ENCODE assay signal across 7 mouse cellular contexts in the genomic region with DNA sequence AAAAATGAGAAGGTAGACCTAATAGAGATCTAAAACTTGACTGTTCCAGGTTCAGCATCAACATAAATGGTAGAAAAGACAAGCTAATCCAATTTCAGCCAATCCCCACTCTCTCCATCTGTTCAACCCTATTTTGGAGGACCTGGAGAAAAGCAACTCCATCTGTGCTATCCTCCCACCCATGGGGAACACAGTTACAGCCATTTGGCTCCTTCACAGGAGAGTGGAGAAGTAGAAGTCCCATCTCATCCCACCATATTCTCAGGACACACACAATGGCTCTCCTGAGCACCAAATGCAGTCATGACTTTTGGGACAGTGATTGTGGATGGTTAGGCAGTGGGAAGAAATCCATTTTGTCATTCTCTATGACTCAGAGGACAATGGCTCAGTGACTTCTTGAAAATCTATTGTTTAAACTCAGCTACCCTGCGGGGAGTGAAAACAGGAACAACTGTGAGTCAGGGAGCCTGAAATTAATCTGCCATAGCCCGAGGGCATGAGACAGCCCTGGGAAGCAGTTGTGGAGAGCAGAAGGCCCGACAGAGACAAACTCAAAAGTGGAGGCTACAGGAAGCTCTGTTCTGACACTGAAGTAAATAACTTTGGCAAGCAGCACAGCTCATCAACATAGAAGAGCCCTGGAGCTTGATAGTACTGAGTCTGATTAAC.
A peak's percentile ranks its signal among the peaks of the same experiment; 100 is the strongest.
DNase-seq lines count a peak whose midpoint lies in the region.

No protein-coding gene starts in this region.

- DNase-seq in right cerebral cortex, postnatal 25 days, result peak; percentile 52
- no peak for DNase-seq in right cerebral cortex, postnatal 4 days
- peak; percentile 64 to 66 for DNase-seq in cerebellum, postnatal 10 days
- DNase-seq in layer of hippocampus, adult 9-11 months, result peak; percentile 78
- DNase-seq in thymus, postnatal 25 days, result no peak
- DNase-seq in thymus, postnatal 36 days, result no peak
- no peak for DNase-seq in urinary bladder, postnatal 10 days (ENCODE audit: low spot score)

Comparison
In these comparisons a context has a peak if more than half of its experiments do, and no peak if none do; other contexts are left out.
1. DNase-seq: peak in right cerebral cortex, postnatal 25 days (single experiment), cerebellum, postnatal 10 days (2 of 2) and layer of hippocampus, adult 9-11 months (single experiment); none in right cerebral cortex, postnatal 4 days (single experiment), thymus, postnatal 25 days (single experiment), thymus, postnatal 36 days (0 of 2) and urinary bladder, postnatal 10 days (single experiment).